In the genomic region with DNA sequence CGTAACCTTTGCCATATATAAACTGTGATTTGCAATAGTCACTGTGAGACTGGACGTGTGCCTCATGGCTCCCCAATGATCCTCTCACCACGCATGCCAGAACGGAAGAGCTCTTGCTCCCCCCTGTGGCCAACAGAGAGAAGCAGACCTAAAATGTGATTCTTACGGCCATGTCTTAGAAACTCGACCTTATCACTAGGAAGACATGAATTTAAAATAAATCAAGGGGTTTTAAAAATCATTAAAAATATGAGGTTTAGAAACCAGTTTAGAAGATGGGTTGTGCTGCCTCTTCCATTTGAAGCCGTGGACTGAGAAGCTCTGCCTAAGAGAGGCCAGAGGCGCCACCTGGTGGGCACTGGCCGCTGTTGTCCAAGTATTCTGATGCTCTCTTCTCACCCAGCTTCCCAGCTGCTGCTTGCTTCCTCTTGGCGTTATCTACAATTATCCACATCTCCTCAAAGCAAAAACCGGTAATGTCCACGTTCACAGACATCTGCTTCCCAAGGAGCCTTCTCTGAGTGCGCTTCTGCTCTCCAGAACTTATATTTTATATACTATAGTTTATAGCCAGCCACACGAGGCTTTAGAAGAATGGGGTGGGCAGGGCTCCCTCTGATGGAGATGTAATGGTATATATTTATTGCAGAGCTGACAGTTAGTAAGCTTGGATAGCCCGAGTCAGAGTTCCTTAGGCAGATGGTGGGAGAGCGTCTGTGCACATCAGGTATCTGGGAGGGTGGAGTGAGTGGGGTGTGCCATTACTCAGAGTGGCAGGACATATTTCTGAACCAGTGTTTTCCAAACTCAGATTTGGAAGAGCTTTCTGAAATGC, we compare ENCODE assay signal across 8 mouse cellular contexts. TPM values are rescaled to one million over a fixed set of nuclear protein-coding genes. Genes with fewer than 3 reads are reported as not detected.
A peak's percentile ranks its signal among the peaks of the same experiment; 100 is the strongest.
DNase-seq lines count a peak whose midpoint lies in the region; ATAC-seq and TF ChIP-seq lines count a peak whose summit lies in the region.

No protein-coding gene starts in this region.

- 2% methylated on average over 16 of the region's 16 CpGs for WGBS in cerebellum, adult 2 months
- WGBS in lung, embryonic 14.5 days = 4% methylated on average over 16 of the region's 16 CpGs
- WGBS in olfactory bulb, adult 2 months = 2% methylated on average over 16 of the region's 16 CpGs

- no peak for TF ChIP-seq EP300 in MEL (IDR thresholded peaks at IDR 0.05; ENCODE audit: low read depth in 1 of 2, low read length in 2 of 2)

- TF ChIP-seq RAD21 in MEL (IDR thresholded peaks at IDR 0.05; ENCODE audit: low read depth, low read length) = peak; percentile 85

- no peaks in the 10 kb centered on the region for H3K9me3 ChIP-seq in MEL (replicated peaks; ENCODE audit: insufficient read depth, low read length)
- no peaks in the 10 kb centered on the region for H3K9me3 ChIP-seq in lung, embryonic 14.5 days (ENCODE audit: low read depth, low read length)

- H3K9ac ChIP-seq in MEL (ENCODE audit: control insufficient read depth, low read depth, low read length, poor library complexity, severe bottlenecking) = no peak overlapping the region
- H3K9ac ChIP-seq in lung, embryonic 14.5 days = no peak overlapping the region

- no peak overlapping the region for H3K4me3 ChIP-seq in MEL (ENCODE audit: control insufficient read depth in 1 of 2, insufficient read depth in 1 of 2, low read depth in 2 of 2, low read length in 2 of 2)
- H3K4me3 ChIP-seq in cerebellum, adult 2 months (replicated peaks; ENCODE audit: insufficient read depth, low read depth, low read length) = peak overlapping the region; percentile 6
- H3K4me3 ChIP-seq in lung, embryonic 14.5 days (ENCODE audit: low read depth, low read length) = peak overlapping the region; percentile 10; the same call in 1 of the 2 replicates
- H3K4me3 ChIP-seq in olfactory bulb, adult 2 months (ENCODE audit: insufficient read depth, low read depth, low read length) = no peak overlapping the region

- H3K4me1 ChIP-seq in MEL (ENCODE audit: control insufficient read depth in 1 of 2, insufficient read depth in 2 of 2, low read length in 2 of 2) = no peaks in the 10 kb centered on the region
- no peaks in the 10 kb centered on the region for H3K4me1 ChIP-seq in cerebellum, adult 2 months (ENCODE audit: control insufficient read depth, insufficient read depth, low read length)
- H3K4me1 ChIP-seq in lung, embryonic 14.5 days (ENCODE audit: insufficient read depth) = no peaks in the 10 kb centered on the region
- H3K4me1 ChIP-seq in olfactory bulb, adult 2 months (ENCODE audit: control insufficient read depth, insufficient read depth, low read length) = no peaks in the 10 kb centered on the region

- no peak for TF ChIP-seq POLR2A in MEL (IDR thresholded peaks at IDR 0.05; ENCODE audit: control insufficient read depth in 1 of 2, insufficient read depth in 1 of 2, low read depth in 1 of 2, low read length in 2 of 2, poor library complexity in 1 of 2)
- no peak for TF ChIP-seq POLR2A in cerebellum, adult 2 months (IDR thresholded peaks at IDR 0.05; ENCODE audit: borderline replicate concordance, insufficient read depth, low read length)
- no peak for TF ChIP-seq POLR2A in olfactory bulb, adult 2 months (IDR thresholded peaks at IDR 0.05; ENCODE audit: insufficient read depth, low read depth, low read length)

- no peaks in the 10 kb centered on the region for H3K36me3 ChIP-seq in MEL (ENCODE audit: control insufficient read depth in 1 of 2, insufficient read depth in 2 of 2, low read length in 2 of 2)
- H3K36me3 ChIP-seq in lung, embryonic 14.5 days (ENCODE audit: insufficient read depth) = no peaks in the 10 kb centered on the region

- ATAC-seq in hematopoietic stem cell, adult 5-6 weeks (replicated peaks in 1 of 2; ENCODE audit: insufficient read depth in 1 of 2, low FRiP score in 2 of 2, low TSS enrichment in 1 of 2, low read depth in 1 of 2, poor library complexity in 2 of 2, severe bottlenecking in 2 of 2) = peak; percentile 82
- peak; percentile 82 for ATAC-seq in lung, embryonic 14.5 days (ENCODE audit: insufficient read depth)

- TF ChIP-seq CTCF in MEL (IDR thresholded peaks at IDR 0.05 in 2 of 3, conservative IDR thresholded peaks at IDR 0.05 in 1 of 3; ENCODE audit: control insufficient read depth in 1 of 3, insufficient read depth in 1 of 3, low read depth in 2 of 3, low read length in 3 of 3, poor library complexity in 1 of 3, severe bottlenecking in 1 of 3) = peak; percentile 62 to 92 (median 72)
- peak; percentile 71 for TF ChIP-seq CTCF in cerebellum, adult 2 months (IDR thresholded peaks at IDR 0.05; ENCODE audit: borderline replicate concordance, insufficient read depth, low read depth, low read length)
- TF ChIP-seq CTCF in lung, embryonic 14.5 days (IDR thresholded peaks at IDR 0.05; ENCODE audit: low read depth) = peak; percentile 82
- TF ChIP-seq CTCF in olfactory bulb, adult 2 months (IDR thresholded peaks at IDR 0.05; ENCODE audit: insufficient read depth, low read depth, low read length) = peak; percentile 98

- H3K4me2 ChIP-seq in lung, embryonic 14.5 days = peak overlapping the region; percentile 55

- DNase-seq in MEL (ENCODE audit: low read depth, low spot score) = peak; percentile 84
- peak; percentile 62 to 67 for DNase-seq in cerebellum, adult 2 months
- DNase-seq in forelimb bud, embryonic 11.5 days (ENCODE audit: low read depth, low spot score) = peak; percentile 79
- peak; percentile 19 to 82 for DNase-seq in layer of hippocampus, adult 8-10 months (ENCODE audit: low spot score in 2 of 2)
- peak; percentile 94 for DNase-seq in lung, embryonic 14.5 days
- DNase-seq in thymus, adult 18-20 months = peak; percentile 46 to 51

- no peaks in the 10 kb centered on the region for H3K27me3 ChIP-seq in MEL (ENCODE audit: control insufficient read depth in 1 of 2, insufficient read depth in 2 of 2, low read length in 2 of 2)
- no peaks in the 10 kb centered on the region for H3K27me3 ChIP-seq in cerebellum, adult 2 months (ENCODE audit: control insufficient read depth, insufficient read depth, low read length)
- H3K27me3 ChIP-seq in lung, embryonic 14.5 days (ENCODE audit: insufficient read depth, low read length) = no peaks in the 10 kb centered on the region

- no peaks in the 10 kb centered on the region for H3K79me2 ChIP-seq in MEL (ENCODE audit: control insufficient read depth, insufficient read depth, low read length, poor library complexity)

- H3K27ac ChIP-seq in MEL (ENCODE audit: control insufficient read depth, low read depth, low read length) = no peak overlapping the region
- no peak overlapping the region for H3K27ac ChIP-seq in cerebellum, adult 2 months (ENCODE audit: insufficient read depth, low read length)
- H3K27ac ChIP-seq in lung, embryonic 14.5 days (ENCODE audit: low read depth) = no peak overlapping the region
- H3K27ac ChIP-seq in olfactory bulb, adult 2 months (ENCODE audit: insufficient read depth, low read depth, low read length) = no peak overlapping the region

TF ChIP-seq in MEL, 35 proteins besides CTCF, POLR2A, EP300 and RAD21 (continues in another document):
- no peak for TF ChIP-seq ZMIZ1 (IDR thresholded peaks at IDR 0.05; ENCODE audit: low read depth, low read length)
- 0 out of 2 replicates have a peak, but pooled peaks have one; percentile 23 for TF ChIP-seq ZNF384 (IDR thresholded peaks at IDR 0.05; ENCODE audit: low read depth, low read length)
- TF ChIP-seq SMC3 (IDR thresholded peaks at IDR 0.05; ENCODE audit: low read depth, low read length) = peak; percentile 89
- no peak for TF ChIP-seq JUND (IDR thresholded peaks at IDR 0.05; ENCODE audit: low read depth, low read length)
- TF ChIP-seq TCF12 (IDR thresholded peaks at IDR 0.05; ENCODE audit: low read depth, low read length) = peak; percentile 25; the same call in 1 of the 2 replicates
- TF ChIP-seq GATA1 (IDR thresholded peaks at IDR 0.05; ENCODE audit: low read depth, low read length) = no peak; the same call in 1 of the 2 replicates
- TF ChIP-seq MXI1 (IDR thresholded peaks at IDR 0.05; ENCODE audit: low read depth, low read length) = peak; percentile 52
- no peak for TF ChIP-seq NRF1 (IDR thresholded peaks at IDR 0.05; ENCODE audit: insufficient read depth, low read depth, low read length, poor library complexity, severe bottlenecking)
- no peak for TF ChIP-seq MYB (IDR thresholded peaks at IDR 0.05; ENCODE audit: low read depth, low read length)
- no peak for TF ChIP-seq ELF1 (IDR thresholded peaks at IDR 0.05; ENCODE audit: low read depth, low read length)
- no peak for TF ChIP-seq POLR2AphosphoS5 (IDR thresholded peaks at IDR 0.05; ENCODE audit: borderline replicate concordance, low read depth, low read length)
- no peak for TF ChIP-seq CHD2 (IDR thresholded peaks at IDR 0.05; ENCODE audit: low read length)
- TF ChIP-seq TBP (IDR thresholded peaks at IDR 0.05; ENCODE audit: low read depth, low read length) = peak; percentile 25; the same call in 1 of the 2 replicates
- TF ChIP-seq HCFC1 (IDR thresholded peaks at IDR 0.05; ENCODE audit: low read depth, low read length) = no peak
- no peak for TF ChIP-seq E2F4 (IDR thresholded peaks at IDR 0.05; ENCODE audit: borderline replicate concordance, low read depth, low read length)
- peak; percentile 40; the same call in 1 of the 2 replicates for TF ChIP-seq BHLHE40 (IDR thresholded peaks at IDR 0.05; ENCODE audit: borderline replicate concordance, low read depth, low read length)
- TF ChIP-seq CHD1 (IDR thresholded peaks at IDR 0.05; ENCODE audit: low read depth, low read length) = no peak

RNA-seq across cellular contexts. Expression of a gene that starts 28.3 kb away (rescaled TPM):
- total RNA-seq in MEL (2012; rRNA removed) = 0.42 and 0.65 TPM in 2 replicates
- polyA plus RNA-seq in MEL (2012; ENCODE audit: insufficient read depth in 1 of 2, insufficient read length in 2 of 2, low read depth in 1 of 2, low replicate concordance in 2 of 2, missing spikeins in 1 of 2) = under 1 TPM in 1 of 2 experiments, not detected in 1; 0.10 TPM
- polyA plus RNA-seq in cerebellum, adult 2 months (2012; rRNA removed) = 0.07 TPM in 1 of 2 replicates, not detected in the other
- total RNA-seq in hematopoietic stem cell, adult 5-6 weeks (2017) = 27.8 and 45.0 TPM in 2 replicates
- total RNA-seq in layer of hippocampus, adult 8-10 months (2022) = under 1 TPM in 2 of 4 experiments, not detected in 2; 0.34 to 0.36 TPM
- polyA plus RNA-seq in lung, embryonic 14.5 days (2014; fragmentation: Nextera tagmentation; extraction: Ambion mirVana) = 0.32 and 0.33 TPM in 2 replicates
- polyA plus RNA-seq in olfactory bulb, adult 2 months (2012; ENCODE audit: insufficient read depth, insufficient read length, low replicate concordance, missing spikeins) = not detected in 2 replicates

RNA-seq across cellular contexts. Expression of a gene that starts 42.8 kb away (rescaled TPM):
- total RNA-seq in MEL (2012; rRNA removed) = not detected in 2 replicates
- not detected for polyA plus RNA-seq in MEL (2012; ENCODE audit: insufficient read depth in 1 of 2, insufficient read length in 2 of 2, low read depth in 1 of 2, low replicate concordance in 2 of 2, missing spikeins in 1 of 2)
- polyA plus RNA-seq in cerebellum, adult 2 months (2012; rRNA removed) = 0.23 and 0.29 TPM in 2 replicates
- total RNA-seq in hematopoietic stem cell, adult 5-6 weeks (2017) = not detected in 2 replicates
- total RNA-seq in layer of hippocampus, adult 8-10 months (2022) = under 1 TPM; 0.16 to 0.55 (median 0.42) TPM
- 1.8 and 1.9 TPM in 2 replicates for polyA plus RNA-seq in lung, embryonic 14.5 days (2014; fragmentation: Nextera tagmentation; extraction: Ambion mirVana)
- polyA plus RNA-seq in olfactory bulb, adult 2 months (2012; ENCODE audit: insufficient read depth, insufficient read length, low replicate concordance, missing spikeins) = not detected in 2 replicates

Comparison
In these comparisons a context has a peak if more than half of its experiments do, and no peak if none do; other contexts are left out.
1. H3K4me3 ChIP-seq: peak in cerebellum, adult 2 months (single experiment) and lung, embryonic 14.5 days (single experiment); none in MEL (0 of 2) and olfactory bulb, adult 2 months (single experiment).
2. Peak in every context shown above with its lines, with median percentiles within 50 percentile points of each other: DNase-seq and CTCF ChIP-seq.